Mouse (Mus musculus): Measurements from ENCODE around the gene Nup133. TPM values are rescaled to one million over a fixed set of nuclear protein-coding genes. Genes with fewer than 3 reads are reported as not detected.

Nup133 gene
- polyA plus RNA-seq (2012; rRNA removed): 17.7 and 21.0 TPM in 2 replicates

DNA sequence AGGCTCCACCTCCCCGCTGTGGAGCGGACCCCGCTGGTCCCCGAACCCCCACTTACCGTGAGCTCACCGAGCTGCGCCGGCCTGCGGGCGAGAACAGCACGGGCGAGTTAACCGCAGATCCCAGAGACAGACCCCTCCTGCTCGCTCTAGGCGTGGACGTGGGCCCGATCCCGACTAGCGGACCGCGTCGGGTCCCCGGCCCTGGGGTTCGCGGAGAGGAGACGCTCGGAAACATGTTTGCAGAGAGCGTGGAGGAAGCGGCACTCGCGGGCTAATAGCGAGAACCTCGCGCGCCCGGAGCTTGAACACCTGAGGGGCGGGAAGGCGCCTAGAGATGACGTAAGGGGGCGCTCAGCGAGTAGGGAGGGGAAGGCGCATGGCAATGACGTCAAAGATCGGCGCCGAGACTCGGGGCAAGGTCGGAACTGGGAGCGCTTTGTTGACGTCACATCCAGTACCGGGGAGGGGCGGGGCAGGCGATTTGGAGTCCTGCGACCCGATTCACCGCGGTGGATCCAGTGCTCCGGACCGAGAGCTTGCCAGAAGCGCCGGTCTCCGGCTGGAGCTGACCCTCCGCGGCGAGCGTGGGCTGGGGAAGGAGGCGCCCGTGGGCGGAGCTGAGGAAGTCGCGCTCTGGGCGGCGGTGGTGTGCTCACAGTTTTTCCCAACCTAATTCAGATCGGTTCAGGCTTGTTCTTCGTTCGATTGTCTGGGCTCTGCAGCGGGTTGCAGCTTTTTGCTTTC, at the start of gene Nup133:
Nup133 (minus strand) TSS at position 324 of the 744 bp plus-strand sequence.
- peak; percentile 83 for TF ChIP-seq POLR2A (IDR thresholded peaks at IDR 0.05; ENCODE audit: extremely low read depth, insufficient read depth, low read length)
- TF ChIP-seq CTCF (IDR thresholded peaks at IDR 0.05; ENCODE audit: extremely low read depth, insufficient read depth, low read length): no peak
- H3K4me3 ChIP-seq (ENCODE audit: insufficient read depth, low read length): peak within 1 kb of the TSS; percentile 63
- peaks cover 2% of the 10 kb centered on the region for H3K4me1 ChIP-seq (ENCODE audit: control insufficient read depth, insufficient read depth, low read length)
- no peak within 1 kb of the TSS for H3K27ac ChIP-seq (ENCODE audit: insufficient read depth, low read length)

DNA sequence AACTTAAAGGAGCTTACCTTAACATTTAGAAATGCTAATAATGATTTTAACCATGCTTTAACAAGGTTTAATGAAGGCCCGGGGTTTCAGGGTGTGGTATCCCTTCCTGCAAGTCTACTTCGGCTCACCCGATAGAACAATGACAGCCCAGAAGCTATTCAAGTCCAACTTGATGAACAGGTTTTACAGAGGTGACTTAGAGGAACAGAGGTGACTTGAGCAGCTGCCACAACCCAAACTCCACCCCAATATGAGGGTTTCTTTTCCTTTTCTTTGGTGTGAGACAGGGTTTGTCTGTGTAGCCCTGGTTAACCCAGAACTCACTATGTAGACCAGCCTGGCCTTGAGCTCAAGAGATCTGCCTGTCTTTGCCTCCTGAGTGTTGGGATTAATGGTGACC, 44.9 kb upstream of the Nup133 start:
- no peak overlapping the region for H3K27ac ChIP-seq (ENCODE audit: insufficient read depth, low read length)
- H3K4me3 ChIP-seq (ENCODE audit: insufficient read depth, low read length): no peak overlapping the region
- H3K4me1 ChIP-seq (ENCODE audit: control insufficient read depth, insufficient read depth, low read length): no peaks in the 10 kb centered on the region
- TF ChIP-seq CTCF (IDR thresholded peaks at IDR 0.05; ENCODE audit: extremely low read depth, insufficient read depth, low read length) (no peak), POLR2A (IDR thresholded peaks at IDR 0.05; ENCODE audit: extremely low read depth, insufficient read depth, low read length) (no peak)

DNA sequence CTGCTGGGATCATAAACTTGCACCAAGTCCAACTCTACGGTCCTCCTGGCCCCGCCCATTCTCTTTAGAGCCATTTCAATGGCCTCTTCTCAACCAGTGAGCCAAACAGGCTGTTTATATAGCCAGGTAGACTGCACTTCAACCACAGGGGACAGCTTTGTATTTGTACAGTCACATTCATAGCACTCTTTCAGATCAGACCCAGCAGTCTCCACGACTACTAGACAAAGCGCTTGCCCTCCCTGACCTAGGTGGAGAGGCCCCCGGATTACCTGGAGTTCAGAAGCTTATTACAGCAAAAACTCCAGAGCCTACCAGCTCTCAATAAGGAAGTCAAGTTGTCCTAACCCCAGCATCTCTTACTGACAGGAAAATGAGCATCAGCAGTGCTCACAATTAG, 44.5 kb upstream of the Nup133 start:
- H3K4me3 ChIP-seq (ENCODE audit: insufficient read depth, low read length): no peak overlapping the region
- no peaks in the 10 kb centered on the region for H3K4me1 ChIP-seq (ENCODE audit: control insufficient read depth, insufficient read depth, low read length)
- TF ChIP-seq POLR2A (IDR thresholded peaks at IDR 0.05; ENCODE audit: extremely low read depth, insufficient read depth, low read length) (no peak), CTCF (IDR thresholded peaks at IDR 0.05; ENCODE audit: extremely low read depth, insufficient read depth, low read length) (no peak)

DNA sequence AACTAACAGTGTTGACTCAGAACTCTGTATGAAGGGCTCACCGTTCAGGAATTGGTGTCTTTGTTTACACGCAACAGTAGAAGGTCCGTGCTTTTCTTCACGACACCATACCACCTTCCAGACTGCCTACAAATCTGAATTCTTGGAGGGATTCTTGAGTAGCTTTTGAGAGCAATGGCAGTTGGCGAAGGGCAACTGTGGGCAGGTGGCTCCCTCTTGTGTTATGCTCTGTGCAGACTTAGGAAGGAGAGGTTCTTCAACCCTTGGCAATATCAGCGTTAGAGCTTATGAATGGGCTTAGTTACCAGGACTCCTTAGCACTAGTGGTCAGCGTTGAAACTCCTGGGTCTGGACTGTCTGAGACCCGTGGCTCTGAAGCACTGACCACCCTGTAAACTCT, 43.5 kb upstream of the Nup133 start:
- Histone ChIP-seq H3K4me1 (ENCODE audit: control insufficient read depth, insufficient read depth, low read length) (no peaks in the 10 kb centered on the region), H3K27ac (ENCODE audit: insufficient read depth, low read length) (no peak overlapping the region), H3K4me3 (ENCODE audit: insufficient read depth, low read length) (no peak overlapping the region)
- peak; percentile 34; the same call in 1 of the 2 replicates for TF ChIP-seq CTCF (IDR thresholded peaks at IDR 0.05; ENCODE audit: extremely low read depth, insufficient read depth, low read length)
- TF ChIP-seq POLR2A (IDR thresholded peaks at IDR 0.05; ENCODE audit: extremely low read depth, insufficient read depth, low read length): no peak

More for the DNA sequence above, 44.5 kb upstream of the Nup133 start:
- H3K27ac ChIP-seq (ENCODE audit: insufficient read depth, low read length): no peak overlapping the region

- Histone ChIP-seq H3K27ac (ENCODE audit: insufficient read depth, low read length) (no peak overlapping the region), H3K4me3 (ENCODE audit: insufficient read depth, low read length) (no peak overlapping the region), H3K4me1 (ENCODE audit: control insufficient read depth, insufficient read depth, low read length) (no peaks in the 10 kb centered on the region)
- TF ChIP-seq CTCF (IDR thresholded peaks at IDR 0.05; ENCODE audit: extremely low read depth, insufficient read depth, low read length): no peak
- TF ChIP-seq POLR2A (IDR thresholded peaks at IDR 0.05; ENCODE audit: extremely low read depth, insufficient read depth, low read length): no peak
Measured at GRCm38 (mm10) chr8:123990277-123991049, 41.4 kb upstream of the Nup133 start.

GRCm38 (mm10) chr8:123989128-123989527, 40.1 kb upstream of the Nup133 start:
- Histone ChIP-seq H3K4me1 (ENCODE audit: control insufficient read depth, insufficient read depth, low read length) (no peaks in the 10 kb centered on the region), H3K27ac (ENCODE audit: insufficient read depth, low read length) (no peak overlapping the region), H3K4me3 (ENCODE audit: insufficient read depth, low read length) (no peak overlapping the region)
- TF ChIP-seq POLR2A (IDR thresholded peaks at IDR 0.05; ENCODE audit: extremely low read depth, insufficient read depth, low read length) (no peak), CTCF (IDR thresholded peaks at IDR 0.05; ENCODE audit: extremely low read depth, insufficient read depth, low read length) (no peak)

DNA sequence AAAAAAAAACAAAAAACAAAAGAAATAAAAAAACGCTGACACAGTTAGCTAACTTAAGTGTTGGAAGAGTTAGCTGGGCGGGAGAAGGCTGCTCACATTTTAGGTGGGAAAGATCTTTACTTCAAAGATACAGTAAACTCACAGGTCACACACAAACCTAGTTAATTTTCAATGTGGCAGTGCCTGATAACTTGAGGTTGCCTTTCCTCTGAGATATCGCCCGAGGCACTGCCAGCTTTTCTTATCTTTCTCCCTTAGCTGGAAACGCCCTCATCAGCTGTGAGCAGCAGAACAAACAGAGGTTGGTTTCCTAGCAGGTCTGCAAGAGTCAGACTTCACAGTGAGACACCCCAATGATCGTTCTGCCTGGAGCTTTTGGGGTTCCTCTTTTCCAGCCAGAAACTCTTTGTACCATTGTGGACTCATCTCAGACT, 39.6 kb upstream of the Nup133 start:
- H3K27ac ChIP-seq (ENCODE audit: insufficient read depth, low read length): no peak overlapping the region
- no peak overlapping the region for H3K4me3 ChIP-seq (ENCODE audit: insufficient read depth, low read length)
- H3K4me1 ChIP-seq (ENCODE audit: control insufficient read depth, insufficient read depth, low read length): no peaks in the 10 kb centered on the region
- TF ChIP-seq POLR2A (IDR thresholded peaks at IDR 0.05; ENCODE audit: extremely low read depth, insufficient read depth, low read length) (no peak), CTCF (IDR thresholded peaks at IDR 0.05; ENCODE audit: extremely low read depth, insufficient read depth, low read length) (no peak)

DNA sequence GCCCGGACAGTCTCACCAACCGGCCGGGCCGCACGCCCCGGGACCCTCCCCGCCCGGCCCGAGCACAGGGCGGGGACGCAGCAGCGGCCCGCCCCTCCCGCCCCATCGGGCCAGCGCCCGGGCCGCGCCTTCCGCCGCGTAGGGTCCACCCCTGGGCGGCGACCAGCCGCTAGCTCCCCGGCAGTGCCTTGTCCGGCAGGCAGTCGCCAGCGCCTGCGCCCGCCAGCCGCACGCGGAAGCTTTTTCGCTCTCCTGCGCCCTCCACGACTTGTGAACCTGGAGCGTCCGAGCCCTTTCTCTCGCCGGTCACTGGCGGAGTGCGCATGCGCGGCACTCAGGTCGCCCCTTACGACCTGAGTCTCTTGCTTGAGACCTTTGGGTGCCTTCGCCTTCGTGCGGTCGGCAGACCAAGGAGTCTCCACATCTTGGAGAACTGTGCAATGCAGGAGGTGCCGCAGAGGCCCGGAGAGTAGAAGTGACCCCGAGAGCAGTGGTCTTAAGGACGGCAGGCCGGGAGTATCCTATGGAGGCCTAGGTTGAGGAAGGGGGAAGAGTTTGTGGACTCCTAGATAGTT, 33.8 kb upstream of the Nup133 start, which contains the start of gene Abcb10:
Abcb10 (minus strand) TSS at position 297 of the 575 bp plus-strand sequence.
- TF ChIP-seq CTCF (IDR thresholded peaks at IDR 0.05; ENCODE audit: extremely low read depth, insufficient read depth, low read length) (no peak), POLR2A (IDR thresholded peaks at IDR 0.05; ENCODE audit: extremely low read depth, insufficient read depth, low read length) (peak; percentile 32; the same call in 1 of the 2 replicates)
- peak within 1 kb of the TSS; percentile 14; the same call in 1 of the 2 replicates for H3K27ac ChIP-seq (ENCODE audit: insufficient read depth, low read length)
- H3K4me3 ChIP-seq (ENCODE audit: insufficient read depth, low read length): peak within 1 kb of the TSS; percentile 63
- no peaks in the 10 kb centered on the region; the same call in 1 of the 2 replicates for H3K4me1 ChIP-seq (ENCODE audit: control insufficient read depth, insufficient read depth, low read length)

GRCm38 (mm10) chr8:123982291-123982793, 33.3 kb upstream of the Nup133 start:
- Histone ChIP-seq H3K27ac (ENCODE audit: insufficient read depth, low read length) (no peak overlapping the region), H3K4me1 (ENCODE audit: control insufficient read depth, insufficient read depth, low read length) (no peaks in the 10 kb centered on the region; the same call in 1 of the 2 replicates), H3K4me3 (ENCODE audit: insufficient read depth, low read length) (peak overlapping the region; percentile 63)
- no peak for TF ChIP-seq POLR2A (IDR thresholded peaks at IDR 0.05; ENCODE audit: extremely low read depth, insufficient read depth, low read length)
- no peak for TF ChIP-seq CTCF (IDR thresholded peaks at IDR 0.05; ENCODE audit: extremely low read depth, insufficient read depth, low read length)
